15 mouse cellular contexts compared by ENCODE assay signal in genomic region chr6:37423386-37423785, GRCm38 (mm10). TPM values are rescaled to one million over a fixed set of nuclear protein-coding genes. Genes with fewer than 3 reads are reported as not detected.
A peak's percentile ranks its signal among the peaks of the same experiment; 100 is the strongest.
DNase-seq lines count a peak whose midpoint lies in the region; ATAC-seq and TF ChIP-seq lines count a peak whose summit lies in the region.
"Had no signal": no experiment of that assay in that cellular context is flagged by ENCODE, and none has a peak within 500 bp of the region (broad histone marks: within the 10 kb centered on the region; RNA-seq: fewer than 3 reads in every experiment).

No protein-coding gene starts in this region.

- peak; percentile 91 for DNase-seq in heart, adult 11 months
- DNase-seq in heart, adult 9 months (ENCODE audit: low spot score in 2 of 2): no peak
- DNase-seq in kidney, postnatal 0 days (ENCODE audit: low spot score): no peak
- no peak for DNase-seq in kidney, postnatal 10 days
- peak; percentile 62 for DNase-seq in lung, adult 2 months
- no peak for DNase-seq in frontal cortex, postnatal 14 days (ENCODE audit: low spot score in 2 of 2)
- DNase-seq: adrenal gland, postnatal 10 days; cerebellum, postnatal 36 days; gastrocnemius, postnatal 14 days had no signal

- H3K4me2 ChIP-seq in kidney, postnatal 0 days (ENCODE audit: low read length): no peak overlapping the region
- no peak overlapping the region for H3K4me2 ChIP-seq in midbrain, embryonic 16.5 days (ENCODE audit: low read length)
- H3K4me2 ChIP-seq: hindbrain, embryonic 13.5 days; neural tube, embryonic 12.5 days had no signal

- H3K27me3 ChIP-seq in kidney, postnatal 0 days (ENCODE audit: insufficient read depth, low read length): no peaks in the 10 kb centered on the region
- no peaks in the 10 kb centered on the region for H3K27me3 ChIP-seq in small intestine, adult 2 months (ENCODE audit: control insufficient read depth, insufficient read depth, low read length)
- no peaks in the 10 kb centered on the region for H3K27me3 ChIP-seq in midbrain, embryonic 16.5 days (ENCODE audit: control insufficient read depth, insufficient read depth, low read depth, low read length)
- H3K27me3 ChIP-seq: hindbrain, embryonic 13.5 days; neural tube, embryonic 12.5 days had no signal

- TF ChIP-seq CTCF in kidney, postnatal 0 days (IDR thresholded peaks at IDR 0.05; ENCODE audit: low read depth): no peak
- TF ChIP-seq CTCF in lung, adult 2 months (IDR thresholded peaks at IDR 0.05; ENCODE audit: insufficient read depth, low read length): no peak
- TF ChIP-seq CTCF in small intestine, adult 2 months (IDR thresholded peaks at IDR 0.05; ENCODE audit: extremely low read depth, insufficient read length, insufficient replicate concordance, low read depth, low read length): no peak

- TF ChIP-seq POLR2A in lung, adult 2 months (IDR thresholded peaks at IDR 0.05; ENCODE audit: borderline replicate concordance, extremely low read depth, low read depth, low read length): no peak
- no peak for TF ChIP-seq POLR2A in small intestine, adult 2 months (IDR thresholded peaks at IDR 0.05; ENCODE audit: low read depth, low read length)

- no peaks in the 10 kb centered on the region for H3K9me3 ChIP-seq in kidney, postnatal 0 days (replicated peaks; ENCODE audit: low read length)
- H3K9me3 ChIP-seq in midbrain, embryonic 16.5 days (replicated peaks; ENCODE audit: control insufficient read depth, low read length, poor library complexity, severe bottlenecking): no peaks in the 10 kb centered on the region
- H3K9me3 ChIP-seq: hindbrain, embryonic 13.5 days; neural tube, embryonic 12.5 days had no signal

- H3K36me3 ChIP-seq in kidney, postnatal 0 days (ENCODE audit: insufficient read depth, low read length): no peaks in the 10 kb centered on the region
- H3K36me3 ChIP-seq in small intestine, adult 2 months (ENCODE audit: control insufficient read depth, insufficient read depth, low read length): no peaks in the 10 kb centered on the region
- no peaks in the 10 kb centered on the region for H3K36me3 ChIP-seq in midbrain, embryonic 16.5 days (ENCODE audit: control insufficient read depth, insufficient read depth, low read length)
- H3K36me3 ChIP-seq: hindbrain, embryonic 13.5 days; neural tube, embryonic 12.5 days had no signal

- no peak overlapping the region for H3K9ac ChIP-seq in kidney, postnatal 0 days (ENCODE audit: low read depth, low read length)
- no peak overlapping the region for H3K9ac ChIP-seq in midbrain, embryonic 16.5 days (ENCODE audit: low read depth, low read length)
- H3K9ac ChIP-seq: hindbrain, embryonic 13.5 days; neural tube, embryonic 12.5 days had no signal

- WGBS in kidney, postnatal 0 days: 55% methylated on average over 1 of the region's 1 CpGs
- WGBS in lung, adult 2 months: 56% methylated on average over 1 of the region's 1 CpGs
- WGBS in small intestine, adult 2 months: 41% methylated on average over 1 of the region's 1 CpGs
- WGBS in midbrain, embryonic 16.5 days: 68% methylated on average over 1 of the region's 1 CpGs

- H3K4me3 ChIP-seq in kidney, postnatal 0 days (replicated peaks; ENCODE audit: low read depth, low read length): no peak overlapping the region
- no peak overlapping the region for H3K4me3 ChIP-seq in lung, adult 2 months (replicated peaks; ENCODE audit: extremely low read depth, low read depth, low read length)
- H3K4me3 ChIP-seq in small intestine, adult 2 months (ENCODE audit: low read depth, low read length): no peak overlapping the region
- H3K4me3 ChIP-seq in midbrain, embryonic 16.5 days (ENCODE audit: low read depth, low read length): no peak overlapping the region
- H3K4me3 ChIP-seq: hindbrain, embryonic 13.5 days; neural tube, embryonic 12.5 days had no signal

- H3K27ac ChIP-seq in kidney, postnatal 0 days: peak overlapping the region; percentile 67; the same call in 1 of the 2 replicates
- peak overlapping the region; percentile 29 for H3K27ac ChIP-seq in small intestine, adult 2 months (ENCODE audit: insufficient read depth, low read depth, low read length)
- no peak overlapping the region for H3K27ac ChIP-seq in midbrain, embryonic 16.5 days (ENCODE audit: low read length)
- H3K27ac ChIP-seq: hindbrain, embryonic 13.5 days; neural tube, embryonic 12.5 days had no signal

- peaks cover 67% of the 10 kb centered on the region for H3K4me1 ChIP-seq in kidney, postnatal 0 days (replicated peaks; ENCODE audit: insufficient read depth, low read length)
- H3K4me1 ChIP-seq in lung, adult 2 months (ENCODE audit: control insufficient read depth, insufficient read depth, low read length): peaks cover 39% of the 10 kb centered on the region
- H3K4me1 ChIP-seq in small intestine, adult 2 months (ENCODE audit: control insufficient read depth, insufficient read depth, insufficient read length, low read length): peaks cover 44% of the 10 kb centered on the region
- H3K4me1 ChIP-seq in midbrain, embryonic 16.5 days (ENCODE audit: control insufficient read depth, insufficient read depth, low read length): no peaks in the 10 kb centered on the region
- H3K4me1 ChIP-seq: neural tube, embryonic 12.5 days had no signal

- no peak for ATAC-seq in kidney, postnatal 0 days (replicated peaks; ENCODE audit: low FRiP score, low read depth)
- no peak for ATAC-seq in midbrain, embryonic 16.5 days
- ATAC-seq: forebrain, embryonic 14.5 days; intestine, embryonic 16.5 days had no signal

RNA-seq across cellular contexts. Expression of gene Creb3l2, which starts 18.6 kb away (rescaled TPM):
- polyA plus RNA-seq in kidney, postnatal 0 days (2015; fragmentation: Nextera tagmentation; extraction: Ambion mirVana): 20.8 and 23.3 TPM in 2 replicates
- polyA plus RNA-seq in lung, adult 2 months (2012; rRNA removed): 21.0 and 24.1 TPM in 2 replicates
- polyA plus RNA-seq in small intestine, adult 2 months (2012; rRNA removed): 8.8 and 30.5 TPM in 2 replicates
- 2.3 and 2.6 TPM in 2 replicates for polyA plus RNA-seq in midbrain, embryonic 16.5 days (2015; fragmentation: Nextera tagmentation; extraction: Ambion mirVana)

Comparison
In these comparisons a context has a peak if more than half of its experiments do, and no peak if none do; other contexts are left out.
1. DNase-seq: peak in heart, adult 11 months (single experiment) and lung, adult 2 months (single experiment); none in heart, adult 9 months (0 of 2), kidney, postnatal 0 days (single experiment), kidney, postnatal 10 days (single experiment) and frontal cortex, postnatal 14 days (0 of 2).